Mouse (Mus musculus) CH12F3 (cell line): ENCODE results near the gene Mphosph9.

ENCODE experiments used
- in situ Hi-C: fragments of 300-500 bp; cut with MboI; formaldehyde crosslinking; loops from 2 replicates; pipeline ENCODE4 v1.14.3; 2020; ENCODE audit warnings: low sequenced_read_pairs

The Mphosph9 gene

GRCm38 (mm10) chr5:124241686-124242444, 85.9 kb downstream of the Mphosph9 start:
- in situ Hi-C loops: no loop called here

GRCm38 (mm10) chr5:124240841-124241685, 86.7 kb downstream of the Mphosph9 start:
- in situ Hi-C loops: no loop called here

GRCm38 (mm10) chr5:124236180-124236579, 91.6 kb downstream of the Mphosph9 start:
- in situ Hi-C loops: no loop called here

GRCm38 (mm10) chr5:124234778-124235177, 93.0 kb downstream of the Mphosph9 start:
- in situ Hi-C loops: no loop called here

GRCm38 (mm10) chr5:124233874-124234661, 93.7 kb downstream of the Mphosph9 start:
- in situ Hi-C loops: no loop called here

- in situ Hi-C loops: no loop called here
These were observed 94.7 kb downstream of the Mphosph9 start for GRCm38 (mm10) chr5:124233144-124233465.

GRCm38 (mm10) chr5:124232360-124233143, 95.2 kb downstream of the Mphosph9 start:
- in situ Hi-C loops: no loop called here

- in situ Hi-C loops: no loop called here
These were observed 97.3 kb downstream of the Mphosph9 start for GRCm38 (mm10) chr5:124230461-124230860.

GRCm38 (mm10) chr5:124227193-124227592, 100.6 kb downstream of the Mphosph9 start:
- in situ Hi-C loops: no loop called here

GRCm38 (mm10) chr5:124226494-124226893, 101.3 kb downstream of the Mphosph9 start:
- in situ Hi-C loops: no loop called here

- in situ Hi-C loops: no loop called here
These were observed 101.9 kb downstream of the Mphosph9 start for GRCm38 (mm10) chr5:124225891-124226290.

- in situ Hi-C loops: no loop called here
These were observed 103.3 kb downstream of the Mphosph9 start for GRCm38 (mm10) chr5:124224321-124225092.

GRCm38 (mm10) chr5:124223574-124223973, 104.2 kb downstream of the Mphosph9 start:
- in situ Hi-C loops: no loop called here

GRCm38 (mm10) chr5:124222696-124223095, 105.1 kb downstream of the Mphosph9 start:
- in situ Hi-C loops: no loop called here

GRCm38 (mm10) chr5:124221736-124222040, 106.1 kb downstream of the Mphosph9 start:
- in situ Hi-C loops: no loop called here

GRCm38 (mm10) chr5:124221037-124221735, 106.6 kb downstream of the Mphosph9 start:
- in situ Hi-C loops: no loop called here

GRCm38 (mm10) chr5:124220551-124220950, 107.2 kb downstream of the Mphosph9 start:
- in situ Hi-C loops: no loop called here

GRCm38 (mm10) chr5:124219431-124219830, 108.3 kb downstream of the Mphosph9 start:
- in situ Hi-C loops: no loop called here

GRCm38 (mm10) chr5:124218986-124219385, 108.8 kb downstream of the Mphosph9 start:
- in situ Hi-C loops: no loop called here
